Mouse (Mus musculus) neural tube, embryonic 14.5 days (tissue): ENCODE data around the gene Gpr50. TPM values are rescaled to one million over a fixed set of nuclear protein-coding genes. Genes with fewer than 3 reads are reported as not detected.

Experiments
- ATAC-seq: fragments of 200-750 bp; cut with Nextera tagmentation; 2 replicates; pipeline ENCODE4 v1.8.0; 2017; ENCODE audit warnings: low read depth, mild to moderate bottlenecking, moderate TSS enrichment, moderate library complexity
- H3K27ac ChIP-seq: fragments of 300-500 bp; sonication (generic); 2 replicates; pipeline ENCODE4 v1.5.1; 2014; ENCODE audit warnings: low read depth, mild to moderate bottlenecking, control low read depth, low read length, moderate library complexity, mixed read lengths
- H3K27me3 ChIP-seq: fragments of 300-500 bp; sonication (generic); 2 replicates; pipeline ENCODE4 v1.6.1; 2014; ENCODE audit warnings: low read length; ENCODE audit not compliant: control insufficient read depth, insufficient read depth
- H3K36me3 ChIP-seq: fragments of 300-500 bp; sonication (generic); 2 replicates; pipeline ENCODE4 v1.6.1; 2014; ENCODE audit warnings: low read length, mixed read lengths; ENCODE audit not compliant: control insufficient read depth, insufficient read depth
- H3K4me1 ChIP-seq: fragments of 300-500 bp; sonication (generic); 2 replicates; pipeline ENCODE4 v1.6.1; 2014; ENCODE audit warnings: low read length; ENCODE audit not compliant: control insufficient read depth, insufficient read depth
- H3K4me2 ChIP-seq: fragments of 300-500 bp; sonication (generic); 2 replicates; pipeline ENCODE4 v1.6.1; 2014; ENCODE audit warnings: mild to moderate bottlenecking, low read depth, low read length, control low read depth
- H3K4me3 ChIP-seq: fragments of 300-500 bp; sonication (generic); 2 replicates; pipeline ENCODE4 v1.5.1; 2014; ENCODE audit warnings: low read depth, low read length, control low read depth, mixed read lengths
- H3K9ac ChIP-seq: fragments of 300-500 bp; sonication (generic); replicated peaks from 2 replicates; pipeline ENCODE4 v1.6.1; 2014; ENCODE audit warnings: low read depth, mild to moderate bottlenecking, control low read depth, low read length, mixed read lengths
- H3K9me3 ChIP-seq: fragments of 300-500 bp; sonication (generic); 2 replicates; pipeline ENCODE4 v1.6.1; 2016; ENCODE audit warnings: low read length; ENCODE audit not compliant: control insufficient read depth
- WGBS: fragments of 180-500 bp; shearing (Covaris S2); extraction: QIAGEN DNeasy Blood & Tissue Kit; methylation state at CpG from one replicate; pipeline ENCODE4 v1.1.7; 2014; 5-methylcytosine and 5-hydroxymethylcytosine counted together
- polyA plus RNA-seq: library from polyadenylated mRNA; unstranded; fragments of >200 nt; fragmentation: Nextera tagmentation; extraction: Ambion mirVana; gene quantifications from 2 replicates; pipeline ENCODE4 v1.2.1, GENCODE M21; 2014

Gpr50 gene
- polyA plus RNA-seq, 1 experiment from 2014 or later: 0.60 TPM

- H3K4me3 ChIP-seq: no peak overlapping the region
- 37% methylated on average over 8 of the region's 8 CpGs for WGBS
- H3K27ac ChIP-seq: no peak overlapping the region
- H3K4me2 ChIP-seq: no peak overlapping the region
- no peaks in the 10 kb centered on the region for H3K36me3 ChIP-seq
- no peaks in the 10 kb centered on the region for H3K9me3 ChIP-seq
- no peak for ATAC-seq
- H3K4me1 ChIP-seq: no peaks in the 10 kb centered on the region
- no peaks in the 10 kb centered on the region for H3K27me3 ChIP-seq
- H3K9ac ChIP-seq: no peak overlapping the region
These were observed 13.5 kb upstream of the Gpr50 start for GRCm38 (mm10) chrX:71649993-71650392.

GRCm38 (mm10) chrX:71661794-71662193, 1.7 kb upstream of the Gpr50 start:
- ATAC-seq: no peak
- Histone ChIP-seq H3K36me3 (no peaks in the 10 kb centered on the region), H3K9me3 (peaks cover 5% of the 10 kb centered on the region), H3K4me3 (peak overlapping the region; percentile 7; the same call in 1 of the 2 replicates), H3K9ac (no peak overlapping the region), H3K4me1 (no peaks in the 10 kb centered on the region), H3K27ac (no peak overlapping the region), H3K4me2 (peak overlapping the region; percentile 29; the same call in 1 of the 2 replicates), H3K27me3 (peaks cover 6% of the 10 kb centered on the region)
- 27% methylated on average over 14 of the region's 14 CpGs for WGBS

- Histone ChIP-seq H3K36me3 (no peaks in the 10 kb centered on the region), H3K4me1 (no peaks in the 10 kb centered on the region), H3K27ac (no peak overlapping the region), H3K9ac (no peak overlapping the region), H3K27me3 (peaks cover 6% of the 10 kb centered on the region), H3K4me3 (peak overlapping the region; percentile 33), H3K4me2 (peak overlapping the region; percentile 63), H3K9me3 (peaks cover 5% of the 10 kb centered on the region)
- peak; percentile 62 for ATAC-seq
- WGBS: 19% methylated on average over 55 of the region's 76 CpGs
These were observed 612 bp downstream of the Gpr50 start for GRCm38 (mm10) chrX:71663871-71664687.

GRCm38 (mm10) chrX:71664688-71665026, 1.2 kb downstream of the Gpr50 start:
- peak overlapping the region; percentile 33 for H3K4me3 ChIP-seq
- no peak overlapping the region for H3K9ac ChIP-seq
- peak overlapping the region; percentile 63 for H3K4me2 ChIP-seq
- H3K4me1 ChIP-seq: no peaks in the 10 kb centered on the region
- peak; percentile 18; the same call in 1 of the 2 replicates for ATAC-seq
- peaks cover 5% of the 10 kb centered on the region for H3K9me3 ChIP-seq
- H3K27ac ChIP-seq: no peak overlapping the region
- WGBS: 11% methylated on average over 13 of the region's 15 CpGs
- H3K36me3 ChIP-seq: no peaks in the 10 kb centered on the region
- H3K27me3 ChIP-seq: peaks cover 6% of the 10 kb centered on the region

- no peaks in the 10 kb centered on the region for H3K9me3 ChIP-seq
- 18% methylated on average over 6 of the region's 6 CpGs for WGBS
- H3K4me2 ChIP-seq: no peak overlapping the region
- no peak for ATAC-seq
- H3K27ac ChIP-seq: no peak overlapping the region
- H3K4me3 ChIP-seq: no peak overlapping the region
- no peaks in the 10 kb centered on the region for H3K4me1 ChIP-seq
- no peaks in the 10 kb centered on the region; the same call in 1 of the 2 replicates for H3K27me3 ChIP-seq
- H3K36me3 ChIP-seq: no peaks in the 10 kb centered on the region
- H3K9ac ChIP-seq: no peak overlapping the region
These were observed 6.8 kb downstream of the Gpr50 start for GRCm38 (mm10) chrX:71670254-71670653.

GRCm38 (mm10) chrX:71700817-71701469, 37.5 kb downstream of the Gpr50 start:
- H3K4me2 ChIP-seq: no peak overlapping the region
- H3K9me3 ChIP-seq: no peaks in the 10 kb centered on the region
- 18% methylated on average over 6 of the region's 6 CpGs for WGBS
- no peak overlapping the region for H3K27ac ChIP-seq
- no peak overlapping the region for H3K9ac ChIP-seq
- H3K27me3 ChIP-seq: no peaks in the 10 kb centered on the region
- peak; percentile 78 for ATAC-seq
- H3K4me3 ChIP-seq: no peak overlapping the region
- H3K36me3 ChIP-seq: no peaks in the 10 kb centered on the region
- no peaks in the 10 kb centered on the region for H3K4me1 ChIP-seq

Other genes starting within 250 kb of the Gpr50 start
- gene Cd99l2, start 170.8 kb upstream of the Gpr50 start, polyA plus RNA-seq: 69.9 and 85.0 TPM in 2 replicates
- gene Hmgb3, start 107.7 kb upstream of the Gpr50 start, polyA plus RNA-seq: 378 and 434 TPM in 2 replicates
- 46.4 and 46.8 TPM in 2 replicates for gene Vma21, start 152.3 kb downstream of the Gpr50 start, polyA plus RNA-seq